Mouse (Mus musculus): ENCODE results near the gene Larp1.

GRCm38 (mm10) chr11:57986861-57987260 lies 22.0 kb upstream of the Larp1 start:
- TF ChIP-seq CTCF (IDR thresholded peaks at IDR 0.05; ENCODE audit: insufficient read depth, low read length) (no peak), POLR2A (IDR thresholded peaks at IDR 0.05; ENCODE audit: borderline replicate concordance, extremely low read depth, low read depth, low read length) (no peak)

Data from lung, adult 2 months (tissue).